Mouse (Mus musculus) hindbrain, embryonic 10.5 days (tissue): ENCODE results near the gene Rab27a. TPM values are rescaled to one million over a fixed set of nuclear protein-coding genes. Genes with fewer than 3 reads are reported as not detected.
A peak's percentile ranks its signal among the peaks of the same experiment; 100 is the strongest.

Experiments
- DNase-seq: peaks from one replicate; pipeline ENCODE4 v3.0.0-alpha.2; 2017; ENCODE audit warnings: low spot score
- H3K27ac ChIP-seq: fragments of 300-500 bp; sonication (generic); 2 replicates; pipeline ENCODE4 v1.5.1; 2016; ENCODE audit warnings: mild to moderate bottlenecking, moderate library complexity
- H3K27me3 ChIP-seq: fragments of 300-500 bp; sonication (generic); 2 replicates; pipeline ENCODE4 v1.6.1; 2016; ENCODE audit warnings: mild to moderate bottlenecking; ENCODE audit not compliant: poor library complexity, insufficient read depth, severe bottlenecking
- H3K36me3 ChIP-seq: fragments of 300-500 bp; sonication (generic); 2 replicates; pipeline ENCODE4 v1.6.1; 2016; ENCODE audit warnings: mild to moderate bottlenecking, moderate library complexity
- H3K4me1 ChIP-seq: fragments of 300-500 bp; sonication (generic); replicated peaks from 2 replicates; pipeline ENCODE4 v1.6.1; 2016; ENCODE audit warnings: mild to moderate bottlenecking
- H3K4me3 ChIP-seq: fragments of 300-500 bp; sonication (generic); 2 replicates; pipeline ENCODE4 v1.5.1; 2016; ENCODE audit warnings: mild to moderate bottlenecking, moderate library complexity
- H3K9me3 ChIP-seq: fragments of 300-500 bp; sonication (generic); 2 replicates; pipeline ENCODE4 v1.6.1; 2016; ENCODE audit warnings: mild to moderate bottlenecking, moderate library complexity
- WGBS: fragments of 180-500 bp; shearing (Covaris S2); methylation state at CpG from one replicate; pipeline ENCODE4 v1.1.7; 2016; 5-methylcytosine and 5-hydroxymethylcytosine counted together
- polyA plus RNA-seq: library from polyadenylated mRNA; unstranded; fragments of >200 nt; fragmentation: Nextera tagmentation; extraction: Ambion mirVana; gene quantifications from 2 replicates; pipeline ENCODE4 v1.2.1, GENCODE M21; 2016

Gene Rab27a
- polyA plus RNA-seq, 1 experiment from 2014 or later: 1.5 TPM

DNA sequence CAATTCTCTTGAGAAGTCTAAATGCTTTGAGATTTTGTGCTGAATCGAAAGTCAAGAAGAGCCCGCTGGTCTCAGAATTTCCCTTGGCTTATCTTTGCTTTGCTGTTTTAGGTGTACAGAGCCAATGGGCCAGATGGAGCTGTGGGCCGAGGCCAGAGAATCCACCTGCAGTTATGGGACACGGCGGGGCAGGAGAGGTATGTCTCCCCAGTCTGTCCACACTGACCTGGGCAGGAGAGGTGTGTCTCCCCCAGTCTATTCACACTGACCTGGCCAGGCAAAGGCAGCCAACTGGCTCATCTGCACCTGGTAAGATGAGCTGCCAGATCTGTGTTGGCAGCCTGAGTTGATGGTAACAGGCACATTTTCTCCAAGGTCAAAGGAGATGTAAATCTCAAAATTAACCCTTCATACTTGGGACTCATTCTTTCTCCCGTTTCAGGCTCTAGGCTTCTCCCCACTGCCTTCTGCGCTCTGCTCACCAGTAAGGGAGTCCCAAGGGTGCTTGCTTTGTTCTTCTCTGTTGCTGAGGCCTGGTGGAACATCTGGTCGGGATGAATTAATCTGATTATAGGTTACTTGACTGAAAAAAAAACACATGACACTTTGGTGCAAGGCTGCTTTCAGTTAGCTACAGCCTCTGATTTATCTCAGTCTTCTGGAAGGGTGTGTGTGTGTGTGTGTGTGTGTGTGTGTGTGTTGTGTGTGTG, 37.8 kb downstream of the Rab27a start:
- no peak for DNase-seq
- Histone ChIP-seq H3K27ac (peak overlapping the region; percentile 56), H3K9me3 (no peaks in the 10 kb centered on the region), H3K36me3 (no peaks in the 10 kb centered on the region), H3K4me3 (no peak overlapping the region), H3K4me1 (no peaks in the 10 kb centered on the region), H3K27me3 (no peaks in the 10 kb centered on the region)
- 86% methylated on average over 8 of the region's 8 CpGs for WGBS

DNA sequence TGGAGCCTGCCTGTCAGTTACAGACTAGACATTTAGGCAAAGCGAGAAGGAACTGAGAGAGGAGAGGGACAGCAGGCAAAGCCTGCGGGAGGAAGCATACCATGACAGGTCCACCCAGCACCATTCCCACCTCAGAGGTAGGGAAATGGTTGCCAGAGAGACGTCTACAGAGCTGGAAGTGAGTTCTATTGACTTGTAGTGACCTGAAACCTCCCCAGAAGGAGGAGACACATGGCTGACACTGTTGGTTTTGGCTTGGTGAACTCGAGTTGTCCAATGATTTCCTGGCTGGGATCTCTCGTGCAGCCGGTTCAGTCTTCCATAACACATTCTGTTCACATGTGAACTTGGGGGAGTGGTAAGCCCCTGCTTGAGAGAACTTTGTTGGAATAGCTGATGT, 39.3 kb downstream of the Rab27a start:
- Histone ChIP-seq H3K9me3 (no peaks in the 10 kb centered on the region), H3K4me3 (no peak overlapping the region)
- WGBS: 75% methylated on average over 6 of the region's 6 CpGs

DNA sequence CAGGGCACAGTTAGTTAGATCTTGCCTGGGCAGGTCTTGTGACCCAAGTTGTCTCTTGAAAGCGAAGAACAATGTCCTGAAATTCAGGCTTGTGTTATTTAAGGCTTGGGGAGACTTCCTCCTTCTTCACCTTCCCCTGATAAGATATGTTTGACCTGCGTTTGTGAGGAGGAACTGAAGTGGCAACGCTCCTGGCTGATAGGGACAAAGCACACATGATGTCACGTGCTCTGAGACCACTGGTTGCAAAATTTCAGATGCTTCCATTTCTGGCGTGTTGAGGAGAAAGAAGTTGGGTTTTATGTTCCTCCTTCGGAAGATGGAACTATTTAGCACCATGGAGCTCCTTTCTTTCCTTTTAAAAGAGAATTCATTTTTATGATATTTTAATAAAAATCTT, 41.2 kb downstream of the Rab27a start:
- 86% methylated on average over 6 of the region's 6 CpGs for WGBS
- H3K4me1 ChIP-seq: no peaks in the 10 kb centered on the region

More for the DNA sequence above, 39.3 kb downstream of the Rab27a start:
- no peak for DNase-seq
- Histone ChIP-seq H3K4me1 (no peaks in the 10 kb centered on the region), H3K36me3 (no peaks in the 10 kb centered on the region), H3K27ac (no peak overlapping the region), H3K27me3 (no peaks in the 10 kb centered on the region)

DNA sequence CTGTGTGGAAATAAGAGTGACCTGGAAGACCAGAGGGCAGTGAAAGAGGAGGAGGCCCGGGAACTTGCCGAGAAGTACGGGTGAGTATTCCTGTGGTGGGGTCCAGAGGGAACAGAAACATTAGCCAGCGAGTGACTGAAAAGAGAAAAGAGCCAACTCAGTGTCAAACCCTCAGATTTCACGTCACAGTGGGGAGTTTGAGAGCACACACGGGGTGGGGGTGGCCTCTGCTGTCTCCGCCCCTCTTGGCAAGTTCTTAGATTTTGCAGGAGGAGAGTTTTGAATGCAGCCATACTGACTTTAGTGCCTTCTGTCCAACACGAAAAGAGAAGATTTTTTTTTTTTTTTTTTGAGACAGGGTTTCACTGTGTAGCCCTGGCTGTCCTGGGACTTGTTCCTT, 42.5 kb downstream of the Rab27a start:
- Histone ChIP-seq H3K4me3 (no peak overlapping the region), H3K9me3 (no peaks in the 10 kb centered on the region), H3K4me1 (no peaks in the 10 kb centered on the region), H3K27ac (no peak overlapping the region), H3K27me3 (no peaks in the 10 kb centered on the region), H3K36me3 (no peaks in the 10 kb centered on the region)
- 62% methylated on average over 8 of the region's 8 CpGs for WGBS
- no peak for DNase-seq

More for the DNA sequence above, 41.2 kb downstream of the Rab27a start:
- no peak for DNase-seq
- Histone ChIP-seq H3K27ac (no peak overlapping the region), H3K4me3 (no peak overlapping the region), H3K27me3 (no peaks in the 10 kb centered on the region), H3K36me3 (no peaks in the 10 kb centered on the region), H3K9me3 (no peaks in the 10 kb centered on the region)

DNA sequence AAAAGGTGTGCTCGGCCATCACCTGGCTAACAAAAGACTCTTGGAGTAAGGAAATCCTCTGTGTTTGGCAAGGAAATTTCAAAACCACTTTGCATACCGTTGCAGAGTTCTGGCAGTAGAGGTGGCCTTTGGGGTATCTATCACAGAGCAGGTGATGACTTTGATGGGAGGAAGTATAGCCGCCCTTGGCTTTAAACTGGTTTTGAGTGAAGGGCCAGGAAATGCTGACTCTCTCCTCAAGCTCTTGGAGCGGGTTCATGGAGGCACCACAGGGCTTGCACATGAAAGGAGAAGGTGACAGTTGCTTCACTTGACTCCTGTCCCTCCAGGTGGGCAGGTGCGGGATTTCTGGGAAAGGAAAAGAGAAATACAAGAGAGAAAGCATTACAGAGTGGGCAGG, 42.9 kb downstream of the Rab27a start:
- H3K4me3 ChIP-seq: no peak overlapping the region
- DNase-seq: no peak
- H3K27me3 ChIP-seq: no peaks in the 10 kb centered on the region
- 80% methylated on average over 5 of the region's 5 CpGs for WGBS
- no peaks in the 10 kb centered on the region for H3K36me3 ChIP-seq
- no peak overlapping the region for H3K27ac ChIP-seq
- no peaks in the 10 kb centered on the region for H3K9me3 ChIP-seq
- H3K4me1 ChIP-seq: no peaks in the 10 kb centered on the region

DNA sequence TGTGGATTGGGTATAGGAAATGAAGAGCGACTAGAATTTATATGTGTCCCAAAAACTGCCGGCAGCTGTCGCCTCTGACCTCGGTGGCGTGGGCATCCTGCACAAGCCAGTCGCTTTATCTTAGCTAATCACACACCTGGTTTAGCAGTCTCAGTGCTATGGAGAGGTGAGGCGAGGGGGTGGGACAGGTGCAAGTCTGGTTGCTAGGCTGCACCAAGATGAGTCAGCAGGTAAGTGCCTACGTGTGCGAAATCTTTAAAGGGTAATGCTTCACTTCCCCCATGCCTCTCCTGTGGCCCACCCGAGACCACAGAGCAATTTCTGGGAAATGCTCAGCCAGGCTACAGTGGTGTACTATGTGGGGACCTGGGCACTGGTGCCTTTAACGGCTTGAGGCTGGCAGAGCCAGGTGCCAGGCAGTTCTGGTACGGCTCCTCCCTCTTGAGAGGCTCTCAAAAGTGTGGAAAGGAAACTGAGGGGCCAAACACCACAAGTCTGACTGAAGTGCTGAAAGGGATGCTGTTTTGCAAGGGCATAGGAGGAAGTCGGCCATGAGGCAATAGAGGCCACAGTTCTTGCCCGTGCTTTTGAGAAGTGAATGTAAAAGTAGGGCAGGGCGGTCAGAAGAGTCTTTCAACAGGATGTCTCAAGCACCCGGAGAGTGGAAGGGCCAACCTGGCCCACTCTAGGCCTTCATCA, 44.7 kb downstream of the Rab27a start:
- no peaks in the 10 kb centered on the region for H3K36me3 ChIP-seq
- H3K9me3 ChIP-seq: no peaks in the 10 kb centered on the region
- 78% methylated on average over 16 of the region's 16 CpGs for WGBS
- H3K4me1 ChIP-seq: peaks cover under 1% of the 10 kb centered on the region; the same call in 1 of the 2 replicates
- no peak for DNase-seq
- no peak overlapping the region for H3K4me3 ChIP-seq
- H3K27me3 ChIP-seq: no peaks in the 10 kb centered on the region
- no peak overlapping the region for H3K27ac ChIP-seq

DNA sequence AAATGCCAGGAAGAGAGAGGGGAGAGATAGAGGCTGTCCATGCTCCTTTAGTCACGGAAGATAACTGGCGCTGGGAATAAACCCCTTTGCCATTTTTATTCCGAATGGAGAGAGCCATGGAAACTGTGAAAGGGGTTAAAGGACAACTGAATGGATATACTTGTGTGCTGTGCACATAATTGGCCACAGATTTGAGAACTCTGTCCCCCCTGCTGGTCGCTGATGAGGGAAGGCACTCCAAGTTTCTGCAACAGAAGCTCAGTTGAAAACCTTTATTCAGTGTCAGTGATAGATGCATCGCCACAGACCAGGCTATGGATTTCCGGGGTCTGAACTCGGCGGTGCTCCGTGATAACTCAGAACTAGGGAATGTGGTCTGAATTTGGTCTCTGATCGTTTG, 45.5 kb downstream of the Rab27a start:
- no peaks in the 10 kb centered on the region for H3K36me3 ChIP-seq
- H3K9me3 ChIP-seq: no peaks in the 10 kb centered on the region
- H3K27ac ChIP-seq: no peak overlapping the region
- DNase-seq: no peak
- peaks cover 5% of the 10 kb centered on the region for H3K4me1 ChIP-seq
- 0 out of 2 replicates have a peak, but pooled peaks cover under 1% of the 10 kb centered on the region for H3K27me3 ChIP-seq
- H3K4me3 ChIP-seq: no peak overlapping the region
- WGBS: 78% methylated on average over 10 of the region's 10 CpGs

DNA sequence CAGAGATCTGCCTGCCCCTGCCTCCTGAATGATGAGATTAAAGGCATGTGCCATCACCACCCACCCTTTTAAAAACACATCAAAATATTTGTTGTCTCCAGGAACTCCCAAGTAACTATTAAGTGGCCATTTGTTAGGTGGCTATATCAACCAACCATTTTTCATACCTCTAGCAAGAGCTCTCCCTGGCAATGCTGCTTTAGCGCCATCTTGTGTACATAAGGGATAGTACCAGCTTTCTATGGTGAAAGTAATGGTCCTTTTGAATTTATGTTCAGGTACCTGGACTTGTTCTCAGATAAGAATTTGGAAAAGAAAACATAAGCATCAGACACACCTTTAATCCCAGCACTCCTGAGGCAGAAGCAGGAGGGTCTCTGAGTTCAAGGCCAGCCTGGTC, 47.1 kb downstream of the Rab27a start:
- no peaks in the 10 kb centered on the region for H3K9me3 ChIP-seq
- 0 out of 2 replicates have a peak, but pooled peaks cover 4% of the 10 kb centered on the region for H3K27me3 ChIP-seq
- H3K27ac ChIP-seq: no peak overlapping the region
- peaks cover 5% of the 10 kb centered on the region for H3K4me1 ChIP-seq
- H3K36me3 ChIP-seq: no peaks in the 10 kb centered on the region
- peak; percentile 17 for DNase-seq
- H3K4me3 ChIP-seq: no peak overlapping the region
- 0% methylated on average over 1 of the region's 1 CpGs for WGBS

DNA sequence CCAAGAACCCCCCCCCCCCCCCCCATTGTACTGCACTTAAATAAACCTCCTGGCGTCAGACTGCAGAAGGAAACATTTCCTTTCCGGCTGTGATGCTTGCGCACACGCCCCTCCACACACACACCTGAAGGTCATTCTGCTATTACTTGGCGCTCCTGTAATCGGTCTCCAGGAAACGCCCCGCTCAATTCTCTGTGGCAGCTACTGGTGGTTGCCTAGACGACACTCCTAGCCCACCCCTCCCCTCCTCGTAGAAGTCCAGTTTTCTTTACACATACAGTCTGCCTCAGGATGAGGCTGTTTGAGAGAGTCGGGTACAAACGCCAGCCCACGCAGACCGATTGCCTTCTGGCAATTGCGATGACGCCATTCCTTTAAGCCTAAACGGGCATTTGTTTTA, 49.9 kb downstream of the Rab27a start:
- peak; percentile 16 for DNase-seq
- Histone ChIP-seq H3K27me3 (0 out of 2 replicates have a peak, but pooled peaks cover 4% of the 10 kb centered on the region), H3K4me3 (no peak overlapping the region), H3K36me3 (no peaks in the 10 kb centered on the region), H3K4me1 (peaks cover 5% of the 10 kb centered on the region), H3K9me3 (no peaks in the 10 kb centered on the region), H3K27ac (no peak overlapping the region)
- 53% methylated on average over 17 of the region's 17 CpGs for WGBS

DNA sequence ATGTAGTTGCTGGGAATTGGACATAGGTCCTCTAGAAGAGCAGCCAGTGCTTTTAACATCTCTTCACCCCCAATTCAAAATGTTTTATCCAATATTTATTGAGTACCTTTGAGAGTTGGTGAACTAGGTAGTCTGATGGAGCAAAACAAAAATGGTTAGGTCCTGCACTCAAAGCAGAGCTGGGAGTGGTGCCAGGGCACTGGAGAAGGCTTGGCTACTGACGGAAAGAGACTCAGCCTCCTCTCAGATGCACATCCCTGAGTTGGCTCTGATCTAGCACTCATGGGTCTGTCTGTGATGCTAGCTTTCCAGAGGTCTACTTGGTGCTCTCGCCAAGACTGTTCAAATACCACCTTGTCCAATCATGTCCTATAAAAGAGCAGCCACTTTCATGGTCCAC, 53.2 kb downstream of the Rab27a start:
- no peak overlapping the region for H3K4me3 ChIP-seq
- H3K9me3 ChIP-seq: no peaks in the 10 kb centered on the region
- H3K4me1 ChIP-seq: peaks cover 6% of the 10 kb centered on the region
- no peak for DNase-seq
- peaks cover 18% of the 10 kb centered on the region for H3K27me3 ChIP-seq
- H3K36me3 ChIP-seq: no peaks in the 10 kb centered on the region
- no peak overlapping the region for H3K27ac ChIP-seq
- WGBS: 79% methylated on average over 2 of the region's 2 CpGs

DNA sequence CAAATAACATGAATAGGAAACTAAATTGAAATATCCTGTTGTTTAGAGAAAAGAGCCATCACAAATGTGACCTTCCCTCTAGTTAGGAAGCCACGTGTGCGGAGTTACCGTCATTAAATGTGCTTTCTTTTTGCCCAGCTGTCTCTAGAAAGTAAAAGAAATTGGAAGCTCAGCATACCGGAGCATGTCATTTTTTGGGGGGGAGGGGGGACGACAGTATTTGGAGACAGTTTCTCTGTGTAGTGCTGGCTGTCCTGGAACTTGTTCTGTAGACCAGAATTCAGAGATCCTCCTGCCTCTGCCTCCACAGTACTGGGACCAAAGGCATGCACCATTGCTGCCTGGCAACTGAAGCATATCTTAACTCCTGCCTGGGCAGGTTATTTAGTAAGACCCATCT, 56.9 kb downstream of the Rab27a start, which contains the start of gene Khdc3:
Gene Khdc3, plus strand, starts transcription at position 301 of the 400 bp plus-strand sequence.
- Histone ChIP-seq H3K27me3 (peaks cover 50% of the 10 kb centered on the region), H3K36me3 (no peaks in the 10 kb centered on the region), H3K4me1 (peaks cover 11% of the 10 kb centered on the region), H3K9me3 (no peaks in the 10 kb centered on the region), H3K27ac (no peak within 1 kb of the TSS), H3K4me3 (no peak within 1 kb of the TSS)
- WGBS: 90% methylated on average over 5 of the region's 5 CpGs
- no peak for DNase-seq

DNA sequence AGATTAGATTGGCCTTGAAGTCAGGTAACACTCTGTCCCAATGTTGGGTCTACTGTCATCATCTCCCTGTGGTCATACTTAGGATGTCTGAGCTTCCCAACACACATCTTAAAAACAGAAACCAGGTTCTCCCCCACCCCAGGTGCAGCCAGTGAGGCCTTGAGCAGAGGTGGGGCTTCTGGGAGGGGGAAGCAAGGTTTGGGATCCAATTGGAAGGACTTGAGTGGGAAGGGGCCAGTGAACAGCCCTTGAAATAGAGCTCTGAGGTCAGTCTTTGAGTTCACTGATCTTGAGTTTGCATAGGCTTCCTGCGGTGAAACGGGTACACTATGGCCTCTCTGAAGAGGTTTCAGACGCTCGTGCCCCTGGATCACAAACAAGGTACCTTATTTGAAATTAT, 57.5 kb downstream of the Rab27a start, which contains the start of gene Gm20509:
Gene Gm20509, plus strand, starts transcription at position 290 of the 400 bp plus-strand sequence.
- no peak for DNase-seq
- Histone ChIP-seq H3K4me1 (peaks cover 11% of the 10 kb centered on the region), H3K27me3 (peaks cover 53% of the 10 kb centered on the region), H3K27ac (peak within 1 kb of the TSS; percentile 82), H3K4me3 (peak within 1 kb of the TSS; percentile 63), H3K9me3 (no peaks in the 10 kb centered on the region), H3K36me3 (no peaks in the 10 kb centered on the region)
- 91% methylated on average over 4 of the region's 4 CpGs for WGBS

DNA sequence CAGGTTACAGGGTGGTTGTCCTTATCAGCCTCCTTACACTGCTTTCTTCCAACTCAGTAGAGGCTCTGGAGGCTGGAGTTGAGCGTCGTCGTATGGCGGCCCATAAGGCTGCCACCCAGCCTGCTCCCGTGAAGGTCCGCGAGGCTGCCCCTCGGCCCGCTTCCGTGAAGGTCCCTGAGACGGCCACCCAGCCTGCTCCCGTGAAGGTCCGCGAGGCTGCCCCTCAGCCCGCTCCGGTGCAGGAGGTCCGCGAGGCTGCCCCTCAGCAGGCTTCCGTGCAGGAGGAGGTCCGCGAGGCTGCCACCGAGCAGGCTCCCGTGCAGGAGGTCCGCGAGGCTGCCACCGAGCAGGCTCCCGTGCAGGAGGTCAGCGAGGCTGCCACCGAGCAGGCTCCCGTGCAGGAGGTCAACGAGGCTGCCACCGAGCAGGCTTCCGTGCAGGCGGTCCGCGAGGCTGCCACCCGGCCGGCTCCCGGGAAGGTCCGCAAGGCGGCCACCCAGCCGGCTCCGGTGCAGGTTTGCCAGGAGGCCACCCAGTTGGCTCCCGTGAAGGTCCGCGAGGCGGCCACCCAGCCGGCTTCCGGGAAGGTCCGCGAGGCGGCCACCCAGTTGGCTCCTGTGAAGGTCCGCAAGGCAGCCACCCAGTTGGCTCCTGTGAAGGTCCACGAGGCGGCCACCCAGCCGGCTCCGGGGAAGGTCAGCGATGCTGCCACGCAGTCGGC, 58.7 kb downstream of the Rab27a start:
- 6% methylated on average over 60 of the region's 60 CpGs for WGBS
- DNase-seq: peak; percentile 61
- peaks cover 11% of the 10 kb centered on the region for H3K4me1 ChIP-seq
- H3K9me3 ChIP-seq: no peaks in the 10 kb centered on the region
- H3K4me3 ChIP-seq: peak overlapping the region; percentile 63
- H3K27ac ChIP-seq: peak overlapping the region; percentile 82
- peaks cover 55% of the 10 kb centered on the region for H3K27me3 ChIP-seq
- H3K36me3 ChIP-seq: no peaks in the 10 kb centered on the region
